ENCODE assay signal across 8 mouse cellular contexts in genomic region chr17:80825518-80825901, GRCm38 (mm10).
DNase-seq lines count a peak whose midpoint lies in the region; ATAC-seq and TF ChIP-seq lines count a peak whose summit lies in the region.

No protein-coding gene starts in this region.

- no peaks in the 10 kb centered on the region for H3K36me3 ChIP-seq in heart, embryonic 15.5 days
- H3K36me3 ChIP-seq in limb, embryonic 14.5 days (ENCODE audit: control insufficient read depth, insufficient read depth, low read length): no peaks in the 10 kb centered on the region

- H3K27ac ChIP-seq in heart, embryonic 15.5 days: peak overlapping the region; percentile 86
- peak overlapping the region; percentile 89 for H3K27ac ChIP-seq in limb, embryonic 14.5 days (replicated peaks; ENCODE audit: low read depth, low read length)

- peaks cover 22% of the 10 kb centered on the region for H3K4me1 ChIP-seq in heart, embryonic 15.5 days (replicated peaks)
- peaks cover 19% of the 10 kb centered on the region for H3K4me1 ChIP-seq in limb, embryonic 14.5 days (ENCODE audit: control insufficient read depth, insufficient read depth, low read length)

- H3K27me3 ChIP-seq in heart, embryonic 15.5 days: no peaks in the 10 kb centered on the region
- no peaks in the 10 kb centered on the region for H3K27me3 ChIP-seq in limb, embryonic 14.5 days (ENCODE audit: control insufficient read depth, insufficient read depth, low read length)

- no peak overlapping the region for H3K9ac ChIP-seq in heart, embryonic 15.5 days
- H3K9ac ChIP-seq in limb, embryonic 14.5 days (ENCODE audit: low read depth, low read length, severe bottlenecking): no peak overlapping the region

- 24% methylated on average over 10 of the region's 10 CpGs for WGBS in heart, embryonic 15.5 days
- WGBS in limb, embryonic 14.5 days: 5% methylated on average over 10 of the region's 10 CpGs

- no peak overlapping the region for H3K4me3 ChIP-seq in heart, embryonic 15.5 days
- 0 out of 2 replicates have a peak overlapping the region, but pooled peaks have one; percentile 0 for H3K4me3 ChIP-seq in limb, embryonic 14.5 days (replicated peaks; ENCODE audit: low read length)

- ATAC-seq in frontal cortex, adult (ENCODE audit: low TSS enrichment): peak; percentile 55
- peak; percentile 52 for ATAC-seq in heart, embryonic 15.5 days (replicated peaks; ENCODE audit: insufficient number of reproducible peaks, insufficient read depth, low FRiP score, low read depth)
- ATAC-seq in limb, embryonic 14.5 days (ENCODE audit: low FRiP score, low read depth): peak; percentile 79

- no peak for TF ChIP-seq POLR2A in limb, embryonic 14.5 days (IDR thresholded peaks at IDR 0.05; ENCODE audit: borderline replicate concordance, extremely low read depth, insufficient read depth, insufficient read length)

- H3K4me2 ChIP-seq in heart, embryonic 15.5 days: peak overlapping the region; percentile 19; the same call in 1 of the 2 replicates
- peak overlapping the region; percentile 39 for H3K4me2 ChIP-seq in limb, embryonic 14.5 days (replicated peaks; ENCODE audit: low read depth, low read length, severe bottlenecking)

- no peak for DNase-seq in frontal cortex, postnatal 10 days (ENCODE audit: low spot score in 2 of 2)
- peak; percentile 38 for DNase-seq in adrenal gland, postnatal 14 days
- peak; percentile 75 for DNase-seq in limb, embryonic 14.5 days (ENCODE audit: low spot score)
- no peak for DNase-seq in cerebellum, postnatal 36 days
- DNase-seq in cerebellum, postnatal 10 days: no peak
- DNase-seq in spleen, adult 18-20 months: no peak

- no peaks in the 10 kb centered on the region for H3K9me3 ChIP-seq in heart, embryonic 15.5 days (replicated peaks)
- no peaks in the 10 kb centered on the region for H3K9me3 ChIP-seq in limb, embryonic 14.5 days (ENCODE audit: control insufficient read depth, low read length)

Comparison
In these comparisons a context has a peak if more than half of its experiments do, and no peak if none do; other contexts are left out.
1. DNase-seq: peak in adrenal gland, postnatal 14 days (single experiment) and limb, embryonic 14.5 days (single experiment); none in frontal cortex, postnatal 10 days (0 of 2), cerebellum, postnatal 36 days (0 of 2), cerebellum, postnatal 10 days (0 of 2) and spleen, adult 18-20 months (0 of 2).
2. Peak in every context shown above with its lines, with median percentiles within 50 percentile points of each other: ATAC-seq.